Mouse (Mus musculus) adrenal gland, adult 18-20 months (tissue): Measurements from ENCODE around the gene Mtf1. TPM values are rescaled to one million over a fixed set of nuclear protein-coding genes. Genes with fewer than 3 reads are reported as not detected.

Experiments used
- DNase-seq, 2 experiments: peaks; one replicate each; pipeline ENCODE4 v3.0.0; 2021 to 2022; ENCODE audit warnings: low spot score in 2 of 2
- long read RNA-seq, 2 experiments: library from polyadenylated mRNA; stranded (forward); transcript quantifications; one replicate each; pipeline ENCODE4 v2.0.0; 2021
- total RNA-seq, 2 experiments: library from RNA; stranded (reverse); gene quantifications; 1 replicate in 1 of 2; 2 replicates in 1 of 2; pipeline ENCODE4 v1.2.3; 2021

Mtf1 gene
- total RNA-seq = 10 to 100 TPM; 27.0 TPM
- long read RNA-seq, experiment 1, full-length matches to known transcripts = 7 of 15 reads
- long read RNA-seq, experiment 1, partial matches to known transcripts = 2 of 15 reads
- long read RNA-seq, experiment 1, other reads (novel, unspliced or antisense) = 6 of 15 reads
- long read RNA-seq, experiment 2, full-length matches to known transcripts = 8 of 15 reads
- long read RNA-seq, experiment 2, partial matches to known transcripts = 5 of 15 reads
- long read RNA-seq, experiment 2, other reads (novel, unspliced or antisense) = 2 of 15 reads

- peak; percentile 80 to 89 for DNase-seq
These were observed at the start of gene Mtf1 for GRCm38 (mm10) chr4:124801552-124802308. Gene Mtf1, plus strand, starts transcription at chr4:124802104.

DNA sequence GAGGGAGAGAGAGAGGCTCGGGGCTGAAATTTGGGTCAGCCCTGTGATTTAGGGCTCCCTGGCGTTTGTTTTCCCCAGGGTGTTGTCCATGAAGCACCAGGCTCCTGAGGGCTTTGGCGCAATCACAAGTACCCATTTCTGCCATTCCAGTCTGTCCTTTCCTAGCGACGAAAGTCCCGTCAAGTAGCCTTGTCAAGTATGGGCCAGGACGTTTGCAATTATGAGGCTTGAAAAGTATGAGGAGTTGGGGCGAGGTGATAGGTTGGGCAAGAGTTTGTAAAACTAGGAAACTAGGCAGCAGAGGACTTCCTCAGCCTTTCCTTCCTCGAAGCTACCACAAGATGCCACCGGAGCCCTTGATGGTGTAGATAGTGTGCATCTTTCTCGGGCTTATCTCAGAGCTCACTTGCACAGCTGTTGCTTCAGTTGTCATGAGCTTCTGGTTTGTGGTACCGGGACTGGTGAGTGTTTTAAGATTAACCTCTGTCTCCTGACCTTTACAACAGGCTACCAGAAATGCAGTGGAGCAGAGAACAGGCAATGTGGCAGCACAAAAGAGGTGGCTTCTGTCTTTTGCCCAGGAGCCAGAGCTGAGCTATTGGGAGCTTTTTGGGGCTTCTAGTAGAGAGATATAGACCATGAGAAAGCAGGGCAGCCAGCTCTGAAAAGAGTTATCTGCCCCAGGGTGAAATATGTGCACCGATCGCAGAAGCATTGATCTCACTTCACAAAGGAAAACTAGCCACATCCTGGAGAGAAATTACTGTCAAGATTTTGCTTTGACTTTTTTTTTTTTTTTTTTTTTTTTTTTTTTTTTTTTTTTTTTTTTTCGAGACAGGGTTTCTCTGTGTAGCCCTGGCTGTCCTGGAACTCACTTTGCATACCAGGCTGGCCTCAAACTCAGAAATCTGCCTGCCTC, 49.4 kb upstream of the Mtf1 start:
- DNase-seq = no peak

DNA sequence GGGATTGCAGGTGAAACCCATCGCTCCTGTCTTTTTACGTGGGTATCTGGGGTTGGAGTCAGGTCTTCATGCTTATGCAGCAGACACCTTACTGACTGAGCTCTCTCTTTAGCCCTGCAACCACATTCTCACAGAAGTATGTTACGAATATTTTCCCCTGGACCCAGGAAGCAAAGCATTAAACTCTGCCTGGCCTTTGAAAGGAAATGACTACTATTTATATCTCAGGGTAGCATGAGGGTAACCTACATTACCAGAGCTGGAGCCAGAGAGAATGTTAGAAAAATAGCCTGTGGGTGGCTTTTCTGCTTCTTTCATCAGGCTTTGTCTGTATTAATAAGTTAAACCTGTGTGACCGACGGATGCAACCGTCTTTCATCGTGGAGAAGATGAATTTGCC, 46.4 kb upstream of the Mtf1 start:
- no peak for DNase-seq

- DNase-seq = no peak
These were observed 42.5 kb upstream of the Mtf1 start for GRCm38 (mm10) chr4:124759305-124759811.

DNA sequence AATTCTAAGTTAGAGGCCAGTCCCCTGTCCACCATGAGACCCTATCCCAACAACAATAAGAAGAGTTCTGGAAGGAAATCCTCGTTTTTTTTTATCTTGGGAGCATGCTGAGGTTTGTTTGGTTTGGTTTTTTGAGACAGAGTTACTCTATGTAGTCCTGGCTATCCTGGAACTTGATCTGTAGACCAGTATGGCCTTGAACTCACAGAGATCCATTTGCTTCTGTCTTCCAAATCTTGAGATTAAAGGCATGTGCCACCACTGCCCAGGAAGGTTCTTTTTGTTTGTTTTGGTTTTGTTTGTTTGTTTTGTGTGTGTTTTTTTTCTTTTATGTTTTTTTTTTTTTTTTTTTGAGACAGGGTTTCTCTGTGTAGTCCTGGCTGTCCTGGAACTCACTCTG, 40.7 kb upstream of the Mtf1 start:
- no peak for DNase-seq

- DNase-seq = no peak
These were observed 38.9 kb upstream of the Mtf1 start for GRCm38 (mm10) chr4:124762858-124763452.

DNA sequence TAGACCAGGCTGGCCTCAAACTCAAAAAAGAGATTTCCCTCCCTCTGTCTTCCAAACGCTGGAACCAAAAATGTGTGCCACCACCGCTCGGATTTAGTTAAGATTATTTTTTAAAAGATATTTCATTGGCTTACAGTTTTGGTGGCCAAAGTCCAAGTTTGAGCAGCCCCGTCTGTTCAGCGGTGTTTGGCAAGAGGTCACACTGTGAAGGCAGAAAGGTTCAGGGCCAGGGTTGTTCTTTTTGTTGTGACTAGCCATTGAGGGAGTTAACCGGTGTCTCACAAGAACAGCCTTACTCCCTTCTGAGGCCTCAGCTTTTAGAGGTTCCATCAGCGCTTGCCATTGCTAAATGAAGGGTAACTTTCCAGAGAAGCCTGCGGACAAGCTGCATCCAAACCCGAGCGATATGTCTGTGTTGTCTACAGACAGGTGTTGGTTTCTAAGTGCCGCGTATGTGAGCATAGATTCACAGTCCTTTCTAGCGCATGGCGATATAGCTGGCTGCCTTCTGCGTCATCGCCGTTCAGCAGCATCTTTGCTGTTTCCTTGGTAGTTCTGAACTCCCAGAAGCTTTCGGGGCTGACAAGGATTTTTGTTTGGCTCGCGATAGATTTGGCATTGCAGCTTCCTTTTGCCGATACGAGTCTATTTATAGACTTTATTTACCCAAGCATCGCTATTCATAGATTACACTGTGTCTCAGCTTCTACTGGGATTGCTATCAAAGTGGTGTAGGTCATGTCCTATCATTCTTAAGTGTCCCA, 35.9 kb upstream of the Mtf1 start:
- no peak for DNase-seq

DNA sequence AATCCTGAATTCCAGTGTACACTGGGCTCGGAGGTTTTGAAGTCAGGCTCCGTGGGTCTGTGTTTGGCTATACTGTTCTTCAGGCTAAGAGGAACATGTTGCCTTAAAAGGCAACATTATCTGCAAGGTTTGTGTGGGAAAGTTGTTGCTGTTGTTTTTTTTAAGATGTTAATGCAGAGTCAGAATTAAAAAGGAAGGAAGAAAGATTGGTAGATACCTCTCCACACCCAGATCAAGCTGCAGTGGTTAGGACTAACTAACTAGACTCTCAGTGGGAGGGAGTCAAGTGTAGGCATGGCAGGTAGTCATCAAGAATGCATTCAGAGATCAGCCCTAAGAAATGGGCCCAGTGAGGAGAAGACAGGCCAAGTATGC, 35.4 kb upstream of the Mtf1 start:
- DNase-seq = no peak

DNA sequence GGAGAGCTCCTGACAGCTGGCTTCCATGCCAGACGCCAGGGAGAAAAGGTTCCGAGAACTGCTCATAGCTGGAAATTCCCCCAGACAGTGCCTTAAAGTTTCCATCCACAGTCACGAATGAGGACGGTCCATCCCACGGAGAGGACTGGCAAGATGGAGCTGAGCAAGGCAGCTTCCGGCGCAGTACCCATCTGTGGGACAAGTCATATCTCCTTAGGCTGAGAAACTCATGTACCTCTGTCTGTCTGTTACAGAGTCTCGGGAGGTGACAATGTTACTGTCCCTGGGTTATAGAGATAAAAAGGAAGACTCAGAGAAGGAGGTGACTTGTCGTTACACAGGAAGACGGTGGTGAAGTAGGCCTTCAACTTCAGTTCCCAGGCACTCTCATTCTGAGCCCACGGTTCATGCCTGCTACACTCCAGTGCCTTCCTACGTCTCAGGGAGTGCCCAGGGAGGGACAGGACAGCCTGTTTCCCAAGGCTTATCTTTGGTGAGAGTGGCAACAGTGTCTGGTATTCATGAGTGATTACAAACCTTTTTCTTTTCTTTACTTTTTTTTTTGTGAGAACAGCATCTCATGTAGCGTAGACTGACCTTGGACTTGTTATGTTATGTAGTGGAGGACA, 32.8 kb upstream of the Mtf1 start:
- DNase-seq = no peak

- no peak for DNase-seq
These were observed 31.3 kb upstream of the Mtf1 start for GRCm38 (mm10) chr4:124770624-124771023.

- no peak for DNase-seq
These were observed 29.8 kb upstream of the Mtf1 start for GRCm38 (mm10) chr4:124772125-124772524.

GRCm38 (mm10) chr4:124773449-124773848, 28.5 kb upstream of the Mtf1 start:
- no peak for DNase-seq

- DNase-seq = no peak
These were observed 27.9 kb upstream of the Mtf1 start for GRCm38 (mm10) chr4:124773995-124774394.

GRCm38 (mm10) chr4:124774429-124774828, 27.5 kb upstream of the Mtf1 start:
- no peak for DNase-seq

GRCm38 (mm10) chr4:124781361-124781760, 20.5 kb upstream of the Mtf1 start:
- no peak for DNase-seq

GRCm38 (mm10) chr4:124782395-124782794, 19.5 kb upstream of the Mtf1 start:
- no peak for DNase-seq

DNA sequence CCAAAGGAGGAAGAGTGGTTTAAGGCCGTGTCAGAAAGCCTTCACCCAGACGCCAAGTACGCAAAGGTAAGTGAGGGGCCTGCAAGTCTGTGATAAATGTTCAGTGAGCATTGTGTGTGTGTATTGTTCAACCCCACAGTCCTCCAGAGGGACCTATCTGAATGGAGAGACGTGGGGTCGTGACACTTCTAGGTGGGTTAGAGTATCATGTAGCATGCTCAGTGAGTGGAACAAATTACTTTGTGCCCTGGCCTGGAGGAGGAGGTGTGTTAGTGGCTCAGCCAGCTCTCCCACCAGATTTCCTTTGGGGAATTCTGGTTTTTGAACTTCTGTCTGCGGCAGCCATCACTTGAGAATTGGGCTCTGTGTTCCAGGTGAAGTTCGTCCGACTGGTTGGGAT, 18.0 kb upstream of the Mtf1 start:
- no peak for DNase-seq

DNA sequence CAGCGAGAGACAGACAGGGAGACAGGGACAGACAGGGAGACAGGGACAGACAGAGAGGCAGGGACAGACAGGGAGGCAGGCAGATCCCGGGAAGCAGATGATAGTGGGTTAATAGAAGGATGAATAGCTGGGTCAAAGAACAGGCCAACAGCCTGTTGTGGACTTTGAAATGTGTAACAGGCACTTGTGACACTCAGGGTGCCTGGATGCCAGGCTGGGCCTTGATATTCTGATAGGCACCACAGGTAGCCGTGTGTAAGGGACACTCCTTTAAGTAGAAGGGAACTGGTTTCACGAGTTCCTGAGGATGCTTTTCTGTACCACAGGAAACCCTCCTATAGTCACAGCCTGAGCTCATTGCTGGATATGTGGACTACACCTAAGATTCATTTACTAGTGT, 11.9 kb upstream of the Mtf1 start:
- DNase-seq = no peak

GRCm38 (mm10) chr4:124792114-124792513, 9.8 kb upstream of the Mtf1 start:
- no peak for DNase-seq

DNA sequence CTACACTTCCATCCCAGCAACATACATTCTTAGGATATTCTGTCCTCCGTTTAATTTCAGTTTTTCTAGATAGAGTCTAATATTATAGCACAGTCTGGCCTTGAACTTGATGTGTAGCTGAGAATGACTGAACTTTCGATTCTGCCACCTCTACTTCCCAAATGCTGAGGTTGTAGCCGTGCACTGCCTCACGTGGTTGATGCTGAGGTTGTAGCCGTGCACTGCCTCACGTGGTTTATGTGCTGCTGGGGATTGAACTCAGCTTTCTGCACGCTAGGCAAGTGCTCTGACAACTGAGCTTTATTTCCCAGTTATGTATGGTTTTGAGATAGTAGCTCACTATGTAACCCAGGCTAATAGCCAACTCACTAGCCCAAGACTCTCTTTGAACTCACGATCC, 5.8 kb upstream of the Mtf1 start:
- DNase-seq = no peak
